ENCODE assay signal across 9 mouse cellular contexts in genomic region chr9:14089791-14090256, GRCm38 (mm10).
DNase-seq lines count a peak whose midpoint lies in the region; ATAC-seq and TF ChIP-seq lines count a peak whose summit lies in the region.
"Had no signal": no experiment of that assay in that cellular context is flagged by ENCODE, and none has a peak within 500 bp of the region (broad histone marks: within the 10 kb centered on the region; RNA-seq: fewer than 3 reads in every experiment).

No protein-coding gene starts in this region.

- peak; percentile 17 for DNase-seq in gastrocnemius, postnatal 14 days
- no peak for DNase-seq in gastrocnemius, postnatal 36 days
- peak; percentile 90 for DNase-seq in Muller cell, postnatal 12 days (ENCODE audit: inconsistent ontology term)
- peak; percentile 25 for DNase-seq in lung, postnatal 0 days (ENCODE audit: low spot score)
- no peak for DNase-seq in T-cell, adult 2 months (ENCODE audit: low spot score)
- no peak for DNase-seq in thymus, postnatal 36 days

- intact Hi-C loops in gastrocnemius, postnatal 14 days (cut with DNase I; ENCODE audit: low total_unique reads), result no loop called here
- intact Hi-C loops in gastrocnemius, postnatal 36 days (cut with DNase I), result no loop called here

- H3K27ac ChIP-seq in forebrain, embryonic 12.5 days, result peak overlapping the region; percentile 14; the same call in 1 of the 2 replicates
- no peak overlapping the region for H3K27ac ChIP-seq in hindbrain, embryonic 16.5 days (ENCODE audit: low read depth, low read length)
- H3K27ac ChIP-seq in lung, postnatal 0 days (ENCODE audit: low read length), result no peak overlapping the region

- peak; percentile 39; the same call in 1 of the 2 replicates for ATAC-seq in forebrain, embryonic 12.5 days (ENCODE audit: low FRiP score)
- peak; percentile 84 for ATAC-seq in hindbrain, embryonic 16.5 days
- ATAC-seq in lung, postnatal 0 days, result peak; percentile 18; the same call in 1 of the 2 replicates

- H3K4me3 ChIP-seq in forebrain, embryonic 12.5 days (replicated peaks), result no peak overlapping the region
- H3K4me3 ChIP-seq in hindbrain, embryonic 16.5 days (ENCODE audit: low read length), result no peak overlapping the region
- H3K4me3 ChIP-seq in lung, postnatal 0 days (ENCODE audit: low read depth, low read length), result no peak overlapping the region
- H3K4me3 ChIP-seq: megakaryocyte, embryonic 14.5 days had no signal

- no peaks in the 10 kb centered on the region for H3K9me3 ChIP-seq in forebrain, embryonic 12.5 days
- no peaks in the 10 kb centered on the region for H3K9me3 ChIP-seq in hindbrain, embryonic 16.5 days (ENCODE audit: control insufficient read depth, low read length)
- no peaks in the 10 kb centered on the region for H3K9me3 ChIP-seq in lung, postnatal 0 days (ENCODE audit: low read length)
- H3K9me3 ChIP-seq: megakaryocyte, embryonic 14.5 days had no signal

- no peak overlapping the region for H3K9ac ChIP-seq in forebrain, embryonic 12.5 days
- no peak overlapping the region for H3K9ac ChIP-seq in hindbrain, embryonic 16.5 days (ENCODE audit: low read depth, low read length)
- H3K9ac ChIP-seq in lung, postnatal 0 days (replicated peaks; ENCODE audit: low read depth), result no peak overlapping the region

- no peak for TF ChIP-seq CTCF in lung, postnatal 0 days (IDR thresholded peaks at IDR 0.05)

- no peaks in the 10 kb centered on the region for H3K36me3 ChIP-seq in forebrain, embryonic 12.5 days (replicated peaks)
- H3K36me3 ChIP-seq in hindbrain, embryonic 16.5 days (ENCODE audit: control insufficient read depth, insufficient read depth, low read length), result no peaks in the 10 kb centered on the region
- no peaks in the 10 kb centered on the region for H3K36me3 ChIP-seq in lung, postnatal 0 days (ENCODE audit: insufficient read depth, low read length)

- H3K27me3 ChIP-seq in forebrain, embryonic 12.5 days, result no peaks in the 10 kb centered on the region
- H3K27me3 ChIP-seq in hindbrain, embryonic 16.5 days (replicated peaks; ENCODE audit: control insufficient read depth, insufficient read depth, low read length), result no peaks in the 10 kb centered on the region
- no peaks in the 10 kb centered on the region for H3K27me3 ChIP-seq in lung, postnatal 0 days (replicated peaks; ENCODE audit: insufficient read depth, low read length)

- TF ChIP-seq EP300 in lung, postnatal 0 days (IDR thresholded peaks at IDR 0.05), result no peak

- peaks cover 4% of the 10 kb centered on the region; the same call in 1 of the 2 replicates for H3K4me1 ChIP-seq in forebrain, embryonic 12.5 days
- H3K4me1 ChIP-seq in hindbrain, embryonic 16.5 days (ENCODE audit: control insufficient read depth, insufficient read depth, low read depth, low read length), result 0 out of 2 replicates have a peak, but pooled peaks cover 3% of the 10 kb centered on the region
- peaks cover 8% of the 10 kb centered on the region; the same call in 1 of the 2 replicates for H3K4me1 ChIP-seq in lung, postnatal 0 days (ENCODE audit: insufficient read depth, low read depth, low read length)

- 62% methylated on average over 8 of the region's 8 CpGs for WGBS in forebrain, embryonic 12.5 days
- 29% methylated on average over 8 of the region's 8 CpGs for WGBS in hindbrain, embryonic 16.5 days
- WGBS in lung, postnatal 0 days, result 38% methylated on average over 8 of the region's 8 CpGs

- H3K4me2 ChIP-seq in forebrain, embryonic 12.5 days, result no peak overlapping the region
- H3K4me2 ChIP-seq in hindbrain, embryonic 16.5 days (ENCODE audit: low read length), result no peak overlapping the region
- no peak overlapping the region for H3K4me2 ChIP-seq in lung, postnatal 0 days (replicated peaks; ENCODE audit: low read depth, low read length)

Comparison
In these comparisons a context has a peak if more than half of its experiments do, and no peak if none do; other contexts are left out.
1. DNase-seq: peak in gastrocnemius, postnatal 14 days (single experiment), Muller cell, postnatal 12 days (single experiment) and lung, postnatal 0 days (single experiment); none in gastrocnemius, postnatal 36 days (0 of 2), T-cell, adult 2 months (single experiment) and thymus, postnatal 36 days (0 of 2).
2. ATAC-seq: peak in every context shown above with its lines; median percentile 84 in hindbrain, embryonic 16.5 days; 39 in forebrain, embryonic 12.5 days; 18 in lung, postnatal 0 days.